In the genomic region with DNA sequence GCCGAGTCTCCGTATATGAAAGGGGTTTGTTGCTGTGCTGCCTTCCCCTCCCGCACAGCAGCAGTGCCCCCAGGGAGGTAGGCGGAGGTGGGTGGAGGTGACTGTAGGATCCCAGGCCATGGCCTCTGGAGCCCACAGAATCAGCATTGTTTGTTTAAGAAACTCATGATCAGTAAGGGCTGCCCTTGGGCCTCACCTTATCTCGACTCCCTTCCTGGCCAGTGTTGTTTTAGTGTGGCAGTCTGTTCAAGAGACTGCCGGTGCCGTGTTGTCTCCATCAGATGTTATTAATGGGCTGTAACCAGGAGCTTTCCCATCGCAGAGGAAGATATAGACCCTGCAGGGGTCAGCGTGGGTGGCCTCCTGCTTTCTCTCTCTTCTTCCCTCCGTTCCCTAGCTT, we compare ENCODE assay signal across 15 mouse cellular contexts.
DNase-seq lines count a peak whose midpoint lies in the region; ATAC-seq and TF ChIP-seq lines count a peak whose summit lies in the region.
"Had no signal": no experiment of that assay in that cellular context is flagged by ENCODE, and none has a peak within 500 bp of the region (broad histone marks: within the 10 kb centered on the region; RNA-seq: fewer than 3 reads in every experiment).

No protein-coding gene starts in this region.

- ATAC-seq in lung, embryonic 15.5 days (ENCODE audit: borderline replicate concordance, extremely low read depth, low FRiP score, low TSS enrichment) = 0 out of 2 replicates have a peak, but pooled peaks have one; percentile 21
- ATAC-seq in intestine, postnatal 0 days = 0 out of 2 replicates have a peak, but pooled peaks have one; percentile 38
- peak; percentile 56; the same call in 1 of the 2 replicates for ATAC-seq in stomach, embryonic 16.5 days (ENCODE audit: insufficient read depth, low FRiP score)
- ATAC-seq: inflammation-experienced regulatory T-cells, adult 6 months had no signal

- H3K9ac ChIP-seq in lung, embryonic 15.5 days = no peak overlapping the region
- H3K9ac ChIP-seq in intestine, postnatal 0 days (ENCODE audit: low read depth, low read length) = no peak overlapping the region
- H3K9ac ChIP-seq in stomach, embryonic 16.5 days (ENCODE audit: low read length) = 0 out of 2 replicates have a peak overlapping the region, but pooled peaks have one; percentile 32
- H3K9ac ChIP-seq: neural tube, embryonic 13.5 days had no signal

- TF ChIP-seq CTCF in lung, adult 2 months (IDR thresholded peaks at IDR 0.05; ENCODE audit: insufficient read depth, low read length) = no peak
- no peak for TF ChIP-seq CTCF in intestine, postnatal 0 days (IDR thresholded peaks at IDR 0.05; ENCODE audit: low read depth)

- DNase-seq in heart, adult 18-20 months = peak; percentile 20 to 43
- DNase-seq in heart, adult 8-10 months (ENCODE audit: low spot score) = no peak
- no peak for DNase-seq in lung, adult 2 months
- DNase-seq in spleen, adult 18-20 months = no peak
- no peak for DNase-seq in cerebellum, postnatal 10 days
- DNase-seq: adrenal gland, postnatal 10 days; lung, postnatal 10 days; midbrain, embryonic 14.5 days; retina, postnatal 1 day; thymus, postnatal 14 days had no signal

- H3K4me3 ChIP-seq in lung, embryonic 15.5 days = no peak overlapping the region
- no peak overlapping the region for H3K4me3 ChIP-seq in lung, adult 2 months (replicated peaks; ENCODE audit: extremely low read depth, low read depth, low read length)
- H3K4me3 ChIP-seq in intestine, postnatal 0 days (ENCODE audit: low read depth, low read length) = no peak overlapping the region
- no peak overlapping the region for H3K4me3 ChIP-seq in stomach, embryonic 16.5 days (replicated peaks; ENCODE audit: low read length)
- H3K4me3 ChIP-seq: neural tube, embryonic 13.5 days had no signal

- H3K27ac ChIP-seq in lung, embryonic 15.5 days = no peak overlapping the region
- no peak overlapping the region for H3K27ac ChIP-seq in intestine, postnatal 0 days (ENCODE audit: low read depth, low read length)
- H3K27ac ChIP-seq in stomach, embryonic 16.5 days (ENCODE audit: low read length) = no peak overlapping the region; the same call in 1 of the 2 replicates
- H3K27ac ChIP-seq: neural tube, embryonic 13.5 days had no signal

- 21% methylated on average over 10 of the region's 10 CpGs for WGBS in lung, embryonic 15.5 days
- 45% methylated on average over 10 of the region's 10 CpGs for WGBS in lung, adult 2 months
- 24% methylated on average over 10 of the region's 10 CpGs for WGBS in intestine, postnatal 0 days
- 28% methylated on average over 10 of the region's 10 CpGs for WGBS in stomach, embryonic 16.5 days

- no peaks in the 10 kb centered on the region for H3K36me3 ChIP-seq in lung, embryonic 15.5 days
- H3K36me3 ChIP-seq in intestine, postnatal 0 days (ENCODE audit: control insufficient read depth, insufficient read depth) = no peaks in the 10 kb centered on the region
- H3K36me3 ChIP-seq in stomach, embryonic 16.5 days (ENCODE audit: control insufficient read depth, insufficient read depth, low read length) = no peaks in the 10 kb centered on the region

- TF ChIP-seq POLR2A in lung, adult 2 months (IDR thresholded peaks at IDR 0.05; ENCODE audit: borderline replicate concordance, extremely low read depth, low read depth, low read length) = no peak

- H3K9me3 ChIP-seq in lung, embryonic 15.5 days = no peaks in the 10 kb centered on the region; the same call in 1 of the 2 replicates
- H3K9me3 ChIP-seq in intestine, postnatal 0 days (ENCODE audit: control insufficient read depth) = no peaks in the 10 kb centered on the region
- no peaks in the 10 kb centered on the region for H3K9me3 ChIP-seq in stomach, embryonic 16.5 days (replicated peaks; ENCODE audit: control insufficient read depth, low read length)
- H3K9me3 ChIP-seq: neural tube, embryonic 13.5 days had no signal

- peaks cover 32% of the 10 kb centered on the region for H3K4me1 ChIP-seq in lung, embryonic 15.5 days
- no peaks in the 10 kb centered on the region for H3K4me1 ChIP-seq in lung, adult 2 months (ENCODE audit: control insufficient read depth, insufficient read depth, low read length)
- peaks cover 4% of the 10 kb centered on the region; the same call in 1 of the 2 replicates for H3K4me1 ChIP-seq in intestine, postnatal 0 days (replicated peaks; ENCODE audit: control insufficient read depth, insufficient read depth, low read length)
- peaks cover 13% of the 10 kb centered on the region; the same call in 1 of the 2 replicates for H3K4me1 ChIP-seq in stomach, embryonic 16.5 days (ENCODE audit: control insufficient read depth, insufficient read depth, low read length)

- no peak overlapping the region for H3K4me2 ChIP-seq in lung, embryonic 15.5 days
- H3K4me2 ChIP-seq in intestine, postnatal 0 days (replicated peaks; ENCODE audit: low read depth) = peak overlapping the region; percentile 35
- no peak overlapping the region for H3K4me2 ChIP-seq in stomach, embryonic 16.5 days (ENCODE audit: low read depth, low read length)
- H3K4me2 ChIP-seq: neural tube, embryonic 13.5 days had no signal

- no peaks in the 10 kb centered on the region for H3K27me3 ChIP-seq in lung, embryonic 15.5 days
- no peaks in the 10 kb centered on the region for H3K27me3 ChIP-seq in intestine, postnatal 0 days (replicated peaks; ENCODE audit: control insufficient read depth, insufficient read depth, low read length)
- no peaks in the 10 kb centered on the region for H3K27me3 ChIP-seq in stomach, embryonic 16.5 days (ENCODE audit: control insufficient read depth, insufficient read depth, low read length)
- H3K27me3 ChIP-seq: neural tube, embryonic 13.5 days had no signal

Comparison
In these comparisons a context has a peak if more than half of its experiments do, and no peak if none do; other contexts are left out.
1. DNase-seq: peak in heart, adult 18-20 months (2 of 2); none in heart, adult 8-10 months (single experiment), lung, adult 2 months (single experiment), spleen, adult 18-20 months (0 of 2) and cerebellum, postnatal 10 days (0 of 2).
2. Peak in every context shown above with its lines, with median percentiles within 50 percentile points of each other: ATAC-seq.